Mouse (Mus musculus): ENCODE measurements around the gene Rdh5. TPM values are rescaled to one million over a fixed set of nuclear protein-coding genes. Genes with fewer than 3 reads are reported as not detected.

The Rdh5 gene
- total RNA-seq, 2 experiments from 2014 or later, result 5.1 to 5.2 TPM

GRCm38 (mm10) chr10:128938974-128939373 lies 16.3 kb upstream of the Rdh5 start:
- Histone ChIP-seq H3K27ac (peak overlapping the region; percentile 88), H3K4me3 (peak overlapping the region; percentile 83)
- TF ChIP-seq CTCF (IDR thresholded peaks at IDR 0.05), result no peak
- intact Hi-C loops (cut with DNase I), result no loop called here
- DNase-seq, result peak; percentile 57

- intact Hi-C loops (cut with DNase I), result no loop called here
- peak overlapping the region; percentile 88 for H3K27ac ChIP-seq
- TF ChIP-seq CTCF (IDR thresholded peaks at IDR 0.05), result no peak
- peak overlapping the region; percentile 83 for H3K4me3 ChIP-seq
- peak; percentile 97 for DNase-seq
Measured at GRCm38 (mm10) chr10:128938457-128938856, 15.8 kb upstream of the Rdh5 start.

GRCm38 (mm10) chr10:128937756-128938390 lies 15.2 kb upstream of the Rdh5 start:
- H3K4me3 ChIP-seq, result peak overlapping the region; percentile 83
- peak; percentile 89 for DNase-seq
- no peak for TF ChIP-seq CTCF (IDR thresholded peaks at IDR 0.05)
- intact Hi-C loops (cut with DNase I), result no loop called here
- peak overlapping the region; percentile 88 for H3K27ac ChIP-seq

DNA sequence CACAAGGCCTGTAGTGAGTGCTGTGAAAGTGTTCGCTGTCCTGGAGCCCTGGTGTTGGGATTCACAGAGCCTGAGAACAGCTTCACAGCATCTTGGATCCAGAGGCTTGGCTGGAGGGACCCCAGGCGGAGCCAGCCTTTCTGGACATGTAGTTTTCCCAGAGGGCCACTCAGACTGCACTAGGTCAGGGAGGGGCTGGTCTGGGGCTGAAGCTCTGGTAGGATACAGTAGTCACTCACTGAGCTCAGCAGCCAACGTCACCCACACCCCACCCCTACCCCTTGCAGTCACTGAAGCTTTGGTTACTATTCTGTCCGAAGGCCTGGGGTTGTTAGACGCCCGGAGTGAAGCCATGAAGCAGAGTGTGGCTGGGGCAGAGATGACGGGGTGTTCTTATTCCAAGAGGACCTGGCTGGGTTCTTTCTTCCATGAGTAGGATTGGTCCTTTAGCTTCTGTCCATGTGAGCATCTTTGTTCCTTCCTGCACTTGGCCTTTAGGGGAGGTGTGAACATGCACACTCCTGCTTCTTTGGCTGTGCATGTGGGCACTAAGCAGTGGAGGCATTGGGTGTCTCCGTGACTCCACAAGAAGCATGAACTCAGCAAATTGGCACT lies 13.2 kb upstream of the Rdh5 start:
- DNase-seq, result peak; percentile 73
- H3K4me3 ChIP-seq, result peak overlapping the region; percentile 83
- H3K27ac ChIP-seq, result peak overlapping the region; percentile 88

GRCm38 (mm10) chr10:128934997-128935787 lies 12.5 kb upstream of the Rdh5 start:
- TF ChIP-seq CTCF (IDR thresholded peaks at IDR 0.05), result peak; percentile 49
- DNase-seq, result no peak
- intact Hi-C loops (cut with DNase I), result no loop called here
- Histone ChIP-seq H3K4me3 (peak overlapping the region; percentile 83), H3K27ac (peak overlapping the region; percentile 88)

More for the DNA sequence above, 13.2 kb upstream of the Rdh5 start:
- intact Hi-C loops (cut with DNase I), result no loop called here
- TF ChIP-seq CTCF (IDR thresholded peaks at IDR 0.05), result no peak

- Histone ChIP-seq H3K4me3 (peak overlapping the region; percentile 83), H3K27ac (peak overlapping the region; percentile 88)
- intact Hi-C loops (cut with DNase I), result no loop called here
- DNase-seq, result no peak
- no peak for TF ChIP-seq CTCF (IDR thresholded peaks at IDR 0.05)
Measured at GRCm38 (mm10) chr10:128933976-128934721, 11.5 kb upstream of the Rdh5 start.

DNA sequence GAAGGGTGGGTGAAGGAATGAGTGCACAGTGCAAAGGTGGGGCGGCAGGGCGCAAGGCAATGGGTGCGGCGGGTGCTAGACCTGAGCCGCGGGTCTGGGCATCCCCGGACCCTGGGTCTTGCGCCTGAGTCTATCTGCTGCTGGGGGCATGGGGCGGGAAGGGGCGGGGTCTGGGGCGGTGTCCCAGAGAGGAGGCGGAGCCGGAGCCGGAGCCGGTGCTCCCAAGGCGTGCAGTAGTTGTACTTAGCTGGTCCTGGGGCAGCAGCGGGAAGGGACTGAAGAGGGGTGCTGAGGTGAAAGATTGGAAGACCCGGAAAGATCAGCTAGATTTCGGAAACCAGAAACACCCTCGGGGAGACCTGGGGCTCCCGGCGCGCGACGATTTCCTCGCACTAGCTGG lies 10.9 kb upstream of the Rdh5 start, which contains the start of gene Itga7:
TSS of gene Itga7 (plus strand) at position 245 of the 400 bp plus-strand sequence.
- H3K4me3 ChIP-seq, result peak within 1 kb of the TSS; percentile 83
- no peak for TF ChIP-seq CTCF (IDR thresholded peaks at IDR 0.05)
- peak; percentile 75 for DNase-seq
- peak within 1 kb of the TSS; percentile 88 for H3K27ac ChIP-seq
- intact Hi-C loops (cut with DNase I), result no loop called here

DNA sequence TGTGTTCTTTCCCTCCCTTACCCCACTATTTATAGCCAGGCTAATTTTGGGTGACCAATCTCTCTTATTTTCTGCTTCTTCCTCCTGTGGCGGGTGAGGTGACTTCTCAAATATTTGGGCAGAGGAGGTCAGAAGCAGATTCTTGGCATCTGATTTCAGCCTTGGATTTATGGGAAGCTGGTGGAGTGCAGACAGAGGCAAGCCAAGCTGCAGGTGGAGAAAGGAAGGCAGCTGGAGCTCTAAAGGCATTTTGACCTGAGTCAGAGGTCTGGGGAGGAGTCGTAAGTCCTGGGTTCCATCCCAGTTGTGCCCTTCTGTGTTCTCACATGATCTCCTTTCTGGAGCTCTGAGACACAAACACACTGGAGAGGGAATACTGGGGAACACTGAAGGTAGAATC lies 8.8 kb upstream of the Rdh5 start:
- peak; percentile 73 for DNase-seq
- Histone ChIP-seq H3K4me3 (peak overlapping the region; percentile 13; the same call in 1 of the 2 replicates), H3K27ac (peak overlapping the region; percentile 88)
- no peak for TF ChIP-seq CTCF (IDR thresholded peaks at IDR 0.05)
- intact Hi-C loops (cut with DNase I), result no loop called here

GRCm38 (mm10) chr10:128929638-128930378 lies 7.1 kb upstream of the Rdh5 start:
- no peak overlapping the region for H3K4me3 ChIP-seq
- no peak for DNase-seq
- peak overlapping the region; percentile 72 for H3K27ac ChIP-seq
- intact Hi-C loops (cut with DNase I), result loop anchor here (10.0 kb wide), 1 partner anchor 895 kb away; the partner anchor contains the start of gene Naca
- no peak for TF ChIP-seq CTCF (IDR thresholded peaks at IDR 0.05)

- intact Hi-C loops (cut with DNase I), result loop anchor here (10.0 kb wide), 1 partner anchor 894 kb away; the partner anchor contains the start of gene Naca
- TF ChIP-seq CTCF (IDR thresholded peaks at IDR 0.05), result no peak
- H3K4me3 ChIP-seq, result no peak overlapping the region
- no peak for DNase-seq
- peak overlapping the region; percentile 72 for H3K27ac ChIP-seq
Measured at GRCm38 (mm10) chr10:128928356-128928755, 5.7 kb upstream of the Rdh5 start.

DNA sequence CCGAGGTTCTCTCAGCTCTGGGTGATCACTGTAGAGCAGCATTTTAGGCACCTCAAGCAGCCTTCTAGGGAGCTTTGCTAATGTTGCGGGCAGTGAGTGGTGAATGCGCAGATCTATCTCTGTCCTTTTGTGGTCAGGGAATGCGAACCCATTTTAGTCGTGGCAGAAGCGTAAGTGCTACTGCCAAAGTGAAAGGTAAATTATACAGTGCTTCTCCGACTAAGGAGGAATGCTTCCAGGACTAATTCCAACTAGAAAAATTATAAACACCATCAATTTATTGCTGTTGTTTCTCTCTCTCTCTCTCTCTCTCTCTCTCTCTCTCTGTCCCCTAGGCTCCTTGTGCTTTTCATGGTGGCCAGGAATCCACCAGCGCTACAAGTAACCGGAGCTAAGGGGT lies 1.2 kb upstream of the Rdh5 start, which contains the start of gene Bloc1s1:
TSS of gene Bloc1s1 (minus strand) at position 101 of the 400 bp plus-strand sequence.
- intact Hi-C loops (cut with DNase I), result loop anchor here (2.0 to 10.0 kb wide), 2 partner anchors 23 to 889 kb away; partner anchors contain the start of gene Naca
- DNase-seq, result no peak
- TF ChIP-seq CTCF (IDR thresholded peaks at IDR 0.05), result no peak
- Histone ChIP-seq H3K4me3 (peak within 1 kb of the TSS; percentile 85), H3K27ac (peak within 1 kb of the TSS; percentile 100)

Measured in gastrocnemius, adult 2 months (tissue).